Mouse (Mus musculus) layer of hippocampus, adult 9-10 months (tissue): ENCODE results near the gene Ubr7.

Experiments used
- DNase-seq: peaks from one replicate; pipeline ENCODE4 v3.0.0; 2022; ENCODE audit warnings: low spot score

Ubr7 gene

DNA sequence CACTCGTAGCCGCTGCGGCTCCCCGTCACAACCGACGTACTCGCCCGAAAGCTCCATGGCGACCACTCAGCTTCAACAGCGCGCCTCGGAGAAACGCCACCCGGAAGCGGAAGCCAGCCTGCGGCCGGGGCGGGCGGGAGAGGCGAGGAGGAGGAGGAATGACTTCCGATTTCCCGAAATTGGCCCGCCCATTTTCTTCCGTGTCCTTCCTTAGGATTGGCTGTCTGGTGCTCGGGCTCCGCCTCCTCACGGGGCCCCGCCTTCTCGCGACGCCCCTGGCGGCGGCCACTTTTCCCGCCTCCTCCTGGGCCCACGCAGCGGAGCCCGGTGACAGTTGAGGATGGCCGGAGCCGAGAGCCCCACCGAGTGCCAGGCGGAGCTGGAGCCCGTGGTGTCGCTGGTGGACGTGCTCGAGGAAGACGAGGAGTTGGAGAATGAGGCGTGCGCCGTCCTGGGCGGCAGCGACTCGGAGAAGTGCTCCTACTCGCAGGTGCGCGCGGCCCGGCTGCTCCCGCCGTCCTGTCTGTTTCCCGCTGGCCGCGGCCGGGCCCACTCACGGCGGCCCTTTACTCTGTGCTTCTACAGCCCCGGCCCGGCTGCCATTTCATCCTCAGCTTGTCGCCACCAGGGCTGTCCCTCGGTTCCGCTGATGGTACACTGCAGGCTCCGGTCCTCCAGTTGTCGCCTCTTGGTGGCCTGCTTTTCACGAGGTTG, at the start of gene Ubr7, which contains the start of the genes Gm28051 and Gon7:
Gene Ubr7, plus strand, starts transcription at position 279 of the 714 bp plus-strand sequence.
Gene Gm28051, minus strand, starts transcription at position 77 of the 714 bp plus-strand sequence.
Gene Gon7, minus strand, starts transcription at position 115 of the 714 bp plus-strand sequence.
- DNase-seq: peak; percentile 83

DNA sequence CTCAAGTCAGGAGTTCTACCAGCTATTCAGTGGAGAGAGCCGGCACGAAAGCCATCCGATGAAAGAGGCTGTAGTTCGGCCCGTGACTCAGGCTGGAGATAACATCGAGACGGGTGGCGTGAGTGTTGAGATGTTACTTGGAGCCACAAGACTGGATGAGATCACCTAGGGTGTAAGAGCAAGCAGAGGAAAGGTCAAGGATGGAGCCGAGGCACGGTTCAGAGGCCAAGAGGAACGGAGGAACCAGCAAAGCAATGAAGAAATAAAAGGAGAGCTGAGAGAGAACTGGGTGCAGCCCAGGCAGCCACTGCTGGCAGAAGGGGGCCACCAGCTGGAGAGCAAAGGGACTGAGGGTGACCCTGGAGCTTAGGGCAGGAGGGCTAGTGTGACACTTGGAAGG, 49.5 kb upstream of the Ubr7 start:
- DNase-seq: no peak

DNA sequence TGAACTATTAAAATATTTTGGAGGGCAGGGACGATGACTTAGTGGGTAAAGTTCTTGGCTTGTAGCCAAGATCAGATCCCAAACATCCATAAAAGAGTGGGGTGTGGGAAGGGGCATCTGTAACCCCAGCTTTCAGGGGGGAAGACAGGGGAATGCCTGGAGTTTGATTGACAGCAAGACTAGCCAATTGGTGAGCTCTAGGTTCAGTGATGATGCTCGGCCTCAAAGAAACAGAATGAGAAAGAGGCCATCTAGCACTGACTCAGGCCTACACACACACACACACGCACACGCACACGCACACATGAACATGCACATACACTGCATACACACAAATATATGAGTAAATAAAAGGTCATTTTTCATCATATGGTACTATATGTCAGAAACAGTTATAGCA, 47.9 kb upstream of the Ubr7 start:
- no peak for DNase-seq

DNA sequence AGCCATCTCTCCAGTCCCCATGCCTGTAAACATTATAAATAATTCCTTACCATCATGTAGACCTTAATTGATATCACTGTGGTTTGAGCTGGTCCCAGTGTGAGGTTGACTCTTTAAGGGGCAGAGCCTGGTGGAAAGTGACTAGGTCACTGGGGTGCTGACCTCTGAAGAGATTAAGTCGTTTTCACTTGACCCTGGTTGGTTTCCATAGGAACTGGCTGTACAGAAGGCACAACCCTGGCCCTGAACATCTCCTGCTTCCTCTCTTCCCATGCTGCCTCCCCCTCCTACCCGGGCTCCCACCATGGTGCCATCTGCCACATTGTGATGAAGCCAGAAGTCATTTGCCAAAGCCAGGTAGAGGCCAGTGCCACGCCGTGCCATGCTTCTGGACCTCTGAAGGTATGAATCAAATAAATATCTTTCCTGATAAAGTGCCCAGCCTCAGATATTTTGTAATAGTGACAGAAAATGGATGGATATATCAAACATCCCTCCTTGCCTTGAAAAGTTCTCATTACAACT, 46.9 kb upstream of the Ubr7 start:
- no peak for DNase-seq

DNA sequence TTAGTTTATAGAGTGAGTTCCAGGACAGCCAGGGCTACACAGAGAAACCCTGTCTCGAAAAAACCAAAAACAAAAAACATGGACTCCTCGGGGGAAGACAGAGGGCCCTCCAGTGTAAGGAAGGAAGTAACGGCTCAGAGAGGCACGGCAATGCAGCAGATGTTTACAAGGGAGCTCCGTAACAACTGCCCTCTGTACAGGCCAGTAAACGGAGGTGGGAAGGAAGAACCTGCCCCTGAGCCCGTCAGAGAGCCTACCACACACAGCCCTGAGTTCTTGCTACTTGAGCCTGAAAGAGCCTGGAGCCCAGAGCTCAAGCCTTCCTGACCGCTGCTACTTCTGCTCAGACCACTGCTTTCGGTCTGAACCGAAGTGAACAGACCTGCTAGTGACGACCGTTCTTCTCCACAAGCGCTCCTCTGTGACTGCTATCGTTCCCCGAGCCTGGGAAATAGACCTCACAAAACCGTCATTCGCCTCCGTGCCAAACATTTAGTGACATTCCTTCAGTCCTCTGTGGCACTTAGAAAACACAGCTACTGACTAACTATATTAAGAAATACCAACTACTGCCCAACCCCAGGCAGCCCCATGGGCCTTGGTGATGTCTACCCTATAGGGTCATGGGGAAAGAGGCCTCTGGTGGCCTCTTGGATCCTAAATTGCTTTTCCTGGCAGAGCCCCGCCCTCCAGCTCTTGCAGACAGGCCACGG, 44.5 kb upstream of the Ubr7 start:
- DNase-seq: no peak

DNA sequence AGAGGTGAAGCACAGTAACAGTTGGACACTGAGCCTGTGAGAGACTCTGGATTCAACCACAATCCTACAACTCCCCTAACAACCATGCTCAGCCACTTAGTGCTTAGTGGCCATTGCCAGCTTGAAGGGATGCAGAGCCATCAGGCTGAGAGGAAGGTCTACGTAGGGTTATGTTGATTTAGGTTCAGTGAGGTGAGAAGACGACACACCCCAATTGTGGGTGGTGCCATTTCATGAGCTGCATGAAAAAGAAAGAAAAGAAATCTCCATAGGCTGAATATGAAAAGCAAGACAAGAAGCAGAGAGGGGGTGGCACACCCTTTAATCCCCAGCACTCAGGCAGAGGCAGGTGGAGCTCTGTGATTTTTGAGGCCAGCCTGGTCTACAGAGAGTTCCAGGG, 43.7 kb upstream of the Ubr7 start:
- DNase-seq: no peak

DNA sequence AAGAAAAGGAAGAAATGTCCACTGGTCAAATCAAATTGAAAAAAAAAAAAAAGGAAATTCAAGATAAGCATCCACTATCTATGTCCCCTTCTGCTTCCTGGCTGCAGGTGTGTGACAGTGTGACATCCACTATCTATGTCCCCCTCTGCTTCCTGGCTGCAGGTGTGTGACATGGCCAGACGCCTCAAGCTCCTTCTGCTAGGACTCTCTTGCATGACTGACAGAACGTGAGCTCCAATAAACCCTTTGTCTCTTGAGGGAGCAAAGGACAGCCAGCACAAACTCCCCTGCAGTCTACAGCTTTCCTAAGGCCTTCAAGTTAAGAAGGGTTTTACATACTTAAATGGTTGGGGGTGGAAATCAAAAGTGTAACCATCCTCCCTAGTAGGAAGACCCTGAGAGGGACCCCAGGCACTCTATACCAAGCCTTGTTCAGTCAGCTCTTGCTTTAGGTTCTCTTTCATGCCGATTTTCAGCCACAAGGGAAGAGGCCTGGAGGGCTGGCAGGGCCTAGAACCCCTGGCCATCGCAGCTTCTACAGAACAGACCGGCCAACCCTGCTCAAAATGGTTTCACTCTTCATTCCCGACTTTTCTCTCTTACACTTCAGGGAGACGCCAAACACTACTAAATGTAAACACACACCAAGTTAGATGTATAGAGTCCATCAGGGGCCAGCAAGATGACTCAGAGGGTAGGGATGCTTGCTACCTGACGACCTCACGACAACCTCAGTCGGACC, 42.9 kb upstream of the Ubr7 start:
- no peak for DNase-seq

DNA sequence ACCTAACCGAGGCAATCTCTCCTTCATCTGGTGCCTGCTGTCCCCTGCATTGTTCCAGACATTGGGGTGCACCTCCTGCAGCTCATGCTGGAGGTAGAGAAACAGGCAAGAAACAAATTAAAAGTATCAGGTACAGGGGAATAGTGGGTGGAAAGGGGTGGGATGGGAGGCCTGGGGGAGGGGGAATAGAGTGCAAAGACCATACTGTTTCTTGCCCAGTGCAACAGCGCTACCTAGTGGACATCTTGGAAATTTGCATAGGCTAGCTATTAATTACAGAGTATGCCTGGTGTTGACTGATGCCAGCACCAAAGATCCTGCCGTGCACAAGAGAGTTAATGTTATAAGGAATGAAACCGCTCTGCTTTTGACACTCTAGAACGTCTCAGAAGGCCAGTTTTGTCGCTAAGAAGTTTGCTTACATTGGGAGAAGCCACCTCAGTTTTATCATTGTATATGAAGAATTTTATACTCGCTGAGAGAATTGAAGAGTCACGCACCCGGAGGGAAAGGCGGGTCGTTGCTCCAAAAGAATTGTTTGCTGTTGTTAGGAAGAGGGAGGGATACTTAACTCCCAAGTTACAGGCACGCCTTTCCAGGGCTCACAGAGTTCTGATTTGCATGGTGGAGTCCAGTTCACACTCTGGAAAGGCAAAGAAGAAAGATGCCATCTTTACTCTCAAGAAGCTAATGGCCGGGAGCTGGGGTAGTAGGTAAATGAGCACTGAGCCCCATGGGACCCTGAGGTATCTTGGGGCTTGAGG, 38.0 kb upstream of the Ubr7 start:
- DNase-seq: no peak

DNA sequence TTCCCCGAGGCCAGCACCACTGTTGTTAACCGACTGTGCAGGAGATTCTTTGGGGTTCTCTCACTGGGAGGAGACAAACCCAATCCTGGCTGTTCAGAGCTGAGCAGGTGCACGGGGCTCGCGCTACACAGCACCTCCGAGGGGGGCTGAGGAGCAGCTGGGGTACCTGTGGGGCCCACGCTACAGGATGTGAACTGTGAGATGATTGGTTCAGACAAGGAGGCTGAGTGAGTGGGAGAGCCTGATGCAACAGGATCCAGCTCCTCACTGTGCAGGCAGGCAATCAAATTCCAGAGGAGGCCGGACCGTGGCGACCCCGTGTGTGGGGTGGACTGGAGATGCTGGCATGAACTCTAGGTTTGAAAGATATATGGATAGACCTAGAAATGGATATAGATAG, 35.3 kb upstream of the Ubr7 start:
- no peak for DNase-seq

DNA sequence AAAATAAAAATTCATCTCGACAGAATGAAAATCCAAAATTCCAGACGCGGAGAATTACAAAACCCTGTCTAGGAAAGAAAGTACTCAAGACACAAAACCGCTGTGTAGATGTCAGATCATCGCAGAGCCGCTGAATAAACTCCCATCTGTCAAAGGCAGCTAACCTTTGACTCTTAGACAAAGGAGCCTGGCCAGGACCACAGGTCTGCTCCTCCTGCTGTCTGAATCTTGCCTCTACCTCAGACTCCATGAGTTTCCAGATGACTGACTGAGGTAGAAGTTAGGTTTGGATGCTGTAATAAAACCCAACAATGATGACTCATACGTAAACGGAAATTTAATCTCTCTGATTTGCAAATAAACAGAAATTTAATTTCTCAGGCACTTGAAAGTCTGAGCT, 34.8 kb upstream of the Ubr7 start:
- no peak for DNase-seq

DNA sequence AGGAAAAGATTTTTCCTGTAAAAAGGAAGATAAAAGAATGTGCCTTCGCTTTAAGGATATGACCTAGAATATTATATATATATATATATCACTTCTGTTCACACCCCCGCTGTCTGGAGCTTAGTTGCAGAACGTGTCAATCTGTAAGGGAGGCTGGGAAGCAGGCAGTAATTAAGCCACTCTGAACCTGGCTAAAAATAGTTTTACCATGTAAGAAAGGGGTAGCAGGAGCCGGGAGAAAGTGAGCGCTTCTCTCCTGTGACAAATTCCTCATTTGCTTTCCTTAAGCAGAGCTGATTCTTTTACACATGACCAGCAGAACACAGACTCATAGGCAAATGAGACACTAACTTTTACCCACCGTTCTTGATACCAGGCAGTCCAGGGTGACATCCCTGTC, 33.9 kb upstream of the Ubr7 start:
- DNase-seq: no peak

DNA sequence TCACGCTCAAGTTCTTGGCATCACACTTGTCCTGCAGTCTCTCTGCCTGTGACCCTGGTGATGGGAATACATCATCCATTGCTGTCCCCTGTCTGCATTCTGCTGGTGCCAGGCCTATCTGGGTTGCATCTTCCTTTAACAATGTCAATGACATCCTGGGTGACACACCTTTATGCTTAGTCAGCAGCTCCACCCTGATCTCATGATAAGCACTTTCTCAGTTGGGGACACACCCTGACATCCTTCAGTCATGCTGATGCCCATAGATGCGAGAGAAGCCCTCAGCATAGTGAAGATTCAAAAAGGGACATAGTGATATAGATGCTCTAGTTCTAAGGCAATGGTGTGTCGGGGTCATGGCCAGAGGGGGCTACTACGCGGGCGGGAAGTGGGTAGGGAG, 32.6 kb upstream of the Ubr7 start:
- no peak for DNase-seq

DNA sequence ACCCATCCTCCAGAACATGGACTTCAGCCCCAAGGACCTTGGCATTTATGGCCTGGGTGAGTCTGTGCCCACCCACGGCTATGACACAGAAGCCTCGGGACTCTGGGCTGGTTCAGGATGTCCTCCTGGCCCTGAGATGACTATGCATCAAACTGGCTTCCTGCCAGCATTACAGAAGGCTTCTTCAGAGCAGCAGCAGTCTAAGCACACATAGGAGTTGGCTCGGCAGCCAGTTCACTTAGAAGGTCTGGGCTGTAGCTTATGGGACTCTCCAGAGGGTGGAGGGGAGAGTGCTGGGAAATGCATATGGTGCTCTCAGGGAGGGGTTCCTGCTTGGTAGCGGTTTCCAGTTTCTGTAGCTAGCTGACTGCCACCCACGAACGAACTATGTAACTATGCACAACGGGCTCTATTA, 32.0 kb upstream of the Ubr7 start:
- no peak for DNase-seq

DNA sequence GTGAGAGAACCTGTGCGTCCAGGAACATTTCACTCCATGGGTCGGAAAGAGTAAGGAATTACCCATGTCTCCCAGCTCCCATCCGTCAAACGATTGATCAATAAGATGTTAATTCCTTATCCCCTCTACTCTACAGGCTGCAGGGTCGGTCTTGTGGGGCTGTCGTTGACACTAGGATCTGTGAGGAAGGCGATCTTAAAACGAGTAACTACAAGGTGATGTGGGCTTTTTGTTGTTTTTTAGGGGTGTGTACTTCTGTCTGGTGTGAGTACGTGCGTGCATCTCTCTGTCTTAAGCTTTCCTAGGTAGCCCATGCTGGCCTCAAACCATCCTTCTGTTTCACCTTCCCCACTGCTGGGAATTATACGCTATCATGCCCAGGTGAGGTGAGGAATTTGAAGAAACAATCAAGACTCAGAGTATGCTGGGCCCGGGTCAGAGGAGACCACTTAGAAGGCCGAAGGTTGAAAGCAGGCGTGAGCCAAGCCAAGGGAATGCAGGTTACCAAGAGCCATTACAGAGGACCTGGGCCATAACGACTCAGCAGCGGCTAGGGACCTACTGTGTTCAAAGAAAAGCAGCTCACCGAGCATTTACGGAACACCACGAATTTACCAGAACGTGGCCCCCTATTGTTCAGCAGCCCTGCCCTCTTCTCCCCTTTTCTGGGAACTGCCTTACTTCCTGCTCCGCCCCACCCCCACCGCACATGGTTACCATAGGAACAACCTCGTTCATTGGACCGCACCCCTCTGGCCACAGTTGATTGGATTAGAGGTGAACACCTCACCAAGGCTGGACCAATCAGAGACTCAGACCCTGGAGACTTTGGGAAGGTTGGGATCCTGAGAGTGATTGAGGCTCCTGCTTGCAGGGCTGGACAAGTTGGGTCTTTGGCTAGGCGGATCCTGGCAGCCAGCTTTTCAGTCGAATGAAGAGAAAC, 27.6 kb upstream of the Ubr7 start:
- no peak for DNase-seq

DNA sequence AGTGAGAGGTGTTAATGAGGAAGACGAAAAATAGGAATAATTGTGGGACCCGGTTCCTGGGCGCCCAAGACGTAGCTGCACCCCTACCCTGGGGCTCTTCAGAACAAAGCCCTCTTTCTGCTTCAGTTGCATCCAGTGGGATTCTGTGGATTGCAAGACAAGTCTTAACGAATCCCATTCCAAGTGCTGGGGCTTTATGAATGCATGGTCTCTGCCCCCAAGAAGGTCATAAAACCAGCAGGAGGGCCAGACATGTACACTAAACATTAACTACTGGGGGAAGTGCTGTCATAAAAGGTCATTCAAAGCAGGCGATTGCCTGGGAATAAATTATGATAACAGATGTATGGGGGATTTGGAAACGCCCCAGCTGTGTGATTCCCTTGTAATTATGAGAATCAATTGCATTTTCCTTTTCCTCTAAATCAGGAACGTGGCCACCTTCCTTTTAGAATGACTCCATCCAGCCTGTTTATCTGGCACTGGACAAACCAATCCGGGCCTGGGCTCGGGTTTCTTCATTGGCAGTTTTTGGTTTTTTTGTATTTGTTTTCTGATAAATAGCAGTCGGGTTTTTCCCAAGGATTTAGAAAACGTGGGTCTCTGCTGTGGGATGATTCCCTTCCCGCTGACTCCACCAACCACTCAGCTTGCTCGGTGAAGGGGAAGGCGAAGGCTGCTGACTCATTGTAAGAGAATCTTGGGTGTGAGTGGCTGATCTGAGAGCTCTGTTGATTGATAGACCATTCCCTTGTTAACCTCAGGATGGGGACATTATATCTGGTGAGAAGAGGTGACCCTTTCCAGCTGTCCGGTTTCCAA, 26.8 kb upstream of the Ubr7 start:
- DNase-seq: no peak

DNA sequence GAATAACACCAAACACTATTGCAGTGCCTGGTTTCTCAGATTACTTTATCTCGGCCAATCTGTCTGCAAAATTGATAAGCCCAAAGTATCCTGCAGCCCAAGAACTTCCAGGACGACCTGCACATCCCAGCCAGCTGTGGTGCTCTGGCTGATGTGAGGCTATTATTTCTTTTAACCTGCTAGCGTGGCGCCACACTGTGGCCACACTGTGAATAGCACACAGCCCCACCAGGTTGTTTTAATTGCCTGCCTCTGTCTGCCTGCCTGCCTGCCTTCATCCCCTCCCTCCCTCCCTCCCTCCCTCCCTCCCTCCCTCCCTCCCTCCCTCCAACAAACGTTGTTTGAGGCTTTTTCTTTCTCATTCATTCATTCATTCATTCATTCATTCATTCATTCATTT, 24.4 kb upstream of the Ubr7 start:
- DNase-seq: no peak

DNA sequence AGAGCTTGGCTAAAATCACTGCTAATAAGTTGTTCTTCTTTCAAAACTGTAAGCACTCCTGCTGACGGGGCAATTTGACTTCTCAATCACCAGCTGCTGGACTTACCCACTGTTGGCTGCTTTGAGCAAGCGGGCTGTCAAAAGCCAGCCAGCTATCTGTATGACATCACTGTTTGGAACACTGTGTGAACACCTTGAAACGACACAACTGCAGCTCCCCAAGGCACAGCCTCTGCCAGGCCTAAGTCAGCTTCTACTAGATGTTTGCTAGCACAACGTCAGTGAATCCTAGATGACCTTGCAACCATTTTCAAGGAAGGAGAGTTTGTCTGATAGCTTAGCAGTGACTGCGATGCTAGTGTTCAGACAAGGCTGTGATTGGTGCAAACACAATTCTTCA, 18.7 kb upstream of the Ubr7 start:
- DNase-seq: no peak

DNA sequence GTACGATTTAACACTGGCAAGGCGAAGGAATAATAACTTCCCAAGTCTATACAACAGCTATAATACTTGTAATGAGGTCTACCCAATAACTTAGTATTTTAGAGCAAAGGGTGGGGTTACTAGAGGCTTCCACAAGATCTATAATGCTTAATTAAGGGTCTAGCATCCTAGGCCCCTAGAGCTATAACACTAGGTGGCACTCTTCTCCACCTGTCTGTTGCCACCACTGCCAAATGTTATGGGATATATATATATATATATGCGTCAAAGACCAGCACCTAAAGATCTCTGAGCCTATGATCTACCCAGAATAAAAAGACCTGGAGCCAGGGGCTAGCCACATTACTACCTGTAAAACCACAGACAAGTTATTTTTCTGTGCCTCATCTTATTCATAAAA, 17.5 kb upstream of the Ubr7 start:
- no peak for DNase-seq

DNA sequence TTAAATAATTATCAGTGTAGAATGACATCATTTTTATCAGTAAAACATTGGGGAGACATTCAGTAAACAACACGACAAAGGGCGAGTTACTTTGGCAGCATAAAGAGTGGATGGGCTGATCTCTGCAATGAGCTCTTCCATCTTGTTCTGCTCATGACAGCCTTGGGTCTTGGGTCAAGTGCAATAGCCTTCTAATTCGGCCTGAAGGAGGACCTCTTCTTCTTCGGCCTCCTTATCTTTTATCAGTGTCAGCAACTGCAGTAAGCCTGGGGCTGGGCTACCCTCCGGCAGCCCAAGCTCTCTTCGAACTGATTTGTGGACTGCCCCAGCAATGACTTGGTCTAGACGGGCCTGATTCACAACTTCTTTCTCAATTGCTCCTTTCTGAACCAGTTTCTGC, 15.7 kb upstream of the Ubr7 start:
- DNase-seq: no peak

DNA sequence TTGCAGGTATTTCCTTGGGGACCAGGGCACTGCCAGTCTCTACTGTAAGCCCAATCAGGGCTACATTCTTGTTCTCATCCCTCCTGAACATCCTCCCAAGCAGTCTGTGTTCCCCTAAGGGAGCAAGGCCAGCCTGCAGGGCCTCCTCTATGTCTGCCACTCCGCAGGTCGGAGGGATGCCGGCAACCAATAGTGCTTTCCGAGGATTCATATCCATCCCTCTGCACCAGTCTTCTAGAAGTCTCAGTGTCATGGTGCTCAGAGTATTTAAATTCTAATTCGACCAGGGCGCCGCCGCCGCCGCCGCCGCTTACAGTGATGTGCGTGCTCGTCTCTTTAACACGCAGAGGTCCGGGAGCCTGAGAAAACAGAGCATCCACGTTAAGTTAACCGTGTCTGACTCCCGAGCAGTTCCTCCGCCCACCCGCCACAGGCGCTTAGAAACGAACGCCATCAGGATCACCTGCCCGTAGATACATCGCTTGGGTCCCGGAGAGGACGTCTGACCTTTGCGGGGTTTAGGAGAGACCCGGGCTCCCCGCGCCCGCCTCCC, 14.7 kb upstream of the Ubr7 start:
- no peak for DNase-seq
